Mouse (Mus musculus): ENCODE data around the gene Optc. TPM values are rescaled to one million over a fixed set of nuclear protein-coding genes. Genes with fewer than 3 reads are reported as not detected.
A peak's percentile ranks its signal among the peaks of the same experiment; 100 is the strongest.

Optc gene
- polyA plus RNA-seq, 1 experiment from 2014 or later, result 0.14 TPM

DNA sequence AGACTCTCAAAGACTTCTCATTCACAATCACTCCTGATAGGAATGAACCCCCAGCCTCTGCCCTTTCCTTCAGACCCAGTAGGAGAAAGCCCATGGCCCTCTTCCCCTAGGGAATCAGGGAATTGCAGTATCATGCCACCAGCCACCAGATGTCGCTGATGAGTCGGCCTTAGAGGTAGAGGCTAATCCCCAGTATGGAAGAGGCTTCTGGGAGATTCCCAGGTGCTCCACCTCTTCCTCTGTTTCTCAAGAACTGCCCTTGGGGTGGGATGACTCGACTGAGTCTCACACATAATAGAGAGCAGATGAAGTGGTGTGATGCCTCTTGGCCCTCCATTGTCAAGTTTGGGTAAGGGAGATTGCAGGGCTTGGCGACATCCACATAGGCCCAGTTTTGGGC lies 3.7 kb upstream of the Optc start:
- ATAC-seq (ENCODE audit: low read depth), result no peak
- H3K4me1 ChIP-seq (ENCODE audit: control insufficient read depth, low read depth, low read length), result peaks cover 16% of the 10 kb centered on the region
- no peaks in the 10 kb centered on the region for H3K9me3 ChIP-seq (replicated peaks; ENCODE audit: control insufficient read depth, low read length)
- no peak overlapping the region for H3K9ac ChIP-seq (ENCODE audit: low read depth, low read length)
- 24% methylated on average over 4 of the region's 4 CpGs for WGBS (ENCODE audit: insufficient replicate concordance)
- peaks cover 41% of the 10 kb centered on the region for H3K27me3 ChIP-seq (ENCODE audit: control insufficient read depth, insufficient read depth, low read depth, low read length)
- H3K4me2 ChIP-seq (ENCODE audit: low read depth, low read length), result no peak overlapping the region
- H3K36me3 ChIP-seq (ENCODE audit: control insufficient read depth, insufficient read depth), result no peaks in the 10 kb centered on the region
- no peak overlapping the region for H3K27ac ChIP-seq (ENCODE audit: low read length)
- H3K4me3 ChIP-seq (ENCODE audit: low read depth, low read length), result no peak overlapping the region

DNA sequence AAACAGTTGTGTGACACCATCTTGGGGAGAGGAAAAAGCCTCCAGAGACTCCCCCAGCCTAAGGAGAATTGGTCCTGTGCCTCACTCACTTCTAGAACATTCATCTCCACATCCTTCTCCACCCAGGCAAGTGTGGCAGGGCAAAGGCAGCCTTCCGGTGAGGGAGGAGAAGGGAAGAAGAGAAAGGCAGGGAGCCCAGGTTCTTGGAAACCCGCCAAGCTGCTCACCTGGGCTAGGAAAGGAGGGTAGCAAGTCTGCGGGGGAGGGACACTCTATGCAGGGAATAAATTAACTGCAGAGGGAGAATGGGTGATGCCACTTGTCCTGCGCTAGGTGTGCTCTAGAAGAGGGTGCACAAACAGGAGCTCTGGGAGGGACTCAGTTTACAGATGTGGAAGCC lies 3.2 kb upstream of the Optc start:
- no peaks in the 10 kb centered on the region for H3K36me3 ChIP-seq (ENCODE audit: control insufficient read depth, insufficient read depth)
- no peak for ATAC-seq (ENCODE audit: low read depth)
- peaks cover 41% of the 10 kb centered on the region for H3K27me3 ChIP-seq (ENCODE audit: control insufficient read depth, insufficient read depth, low read depth, low read length)
- no peak overlapping the region for H3K4me2 ChIP-seq (ENCODE audit: low read depth, low read length)
- WGBS (ENCODE audit: insufficient replicate concordance), result 66% methylated on average over 4 of the region's 4 CpGs
- H3K4me3 ChIP-seq (ENCODE audit: low read depth, low read length), result no peak overlapping the region
- no peaks in the 10 kb centered on the region for H3K9me3 ChIP-seq (replicated peaks; ENCODE audit: control insufficient read depth, low read length)
- H3K27ac ChIP-seq (ENCODE audit: low read length), result no peak overlapping the region
- H3K9ac ChIP-seq (ENCODE audit: low read depth, low read length), result no peak overlapping the region
- peaks cover 16% of the 10 kb centered on the region for H3K4me1 ChIP-seq (ENCODE audit: control insufficient read depth, low read depth, low read length)

DNA sequence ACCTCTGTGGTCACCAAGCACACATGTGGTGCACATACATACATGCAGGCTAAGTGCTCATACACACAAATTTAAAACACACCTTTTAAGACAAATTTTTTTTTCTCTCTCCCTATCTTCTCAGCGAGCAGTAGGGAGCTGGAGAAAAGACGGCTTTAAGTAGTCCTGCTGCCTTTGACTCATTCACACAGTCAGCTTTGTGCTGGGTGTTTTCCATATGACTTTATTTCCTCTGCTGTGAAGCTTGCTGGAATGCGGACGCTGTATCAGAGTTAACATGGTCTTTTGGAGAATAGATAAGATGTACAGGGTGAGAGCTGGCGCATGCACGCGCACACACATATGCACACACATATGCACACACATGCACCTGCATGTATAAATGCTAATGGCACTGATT lies 2.3 kb upstream of the Optc start:
- H3K4me1 ChIP-seq (ENCODE audit: control insufficient read depth, low read depth, low read length), result peaks cover 16% of the 10 kb centered on the region
- H3K9me3 ChIP-seq (replicated peaks; ENCODE audit: control insufficient read depth, low read length), result no peaks in the 10 kb centered on the region
- no peak for ATAC-seq (ENCODE audit: low read depth)
- H3K9ac ChIP-seq (ENCODE audit: low read depth, low read length), result no peak overlapping the region
- no peak overlapping the region for H3K4me2 ChIP-seq (ENCODE audit: low read depth, low read length)
- H3K4me3 ChIP-seq (ENCODE audit: low read depth, low read length), result no peak overlapping the region
- H3K36me3 ChIP-seq (ENCODE audit: control insufficient read depth, insufficient read depth), result no peaks in the 10 kb centered on the region
- 73% methylated on average over 7 of the region's 7 CpGs for WGBS (ENCODE audit: insufficient replicate concordance)
- H3K27me3 ChIP-seq (ENCODE audit: control insufficient read depth, insufficient read depth, low read depth, low read length), result peaks cover 44% of the 10 kb centered on the region
- no peak overlapping the region for H3K27ac ChIP-seq (ENCODE audit: low read length)

DNA sequence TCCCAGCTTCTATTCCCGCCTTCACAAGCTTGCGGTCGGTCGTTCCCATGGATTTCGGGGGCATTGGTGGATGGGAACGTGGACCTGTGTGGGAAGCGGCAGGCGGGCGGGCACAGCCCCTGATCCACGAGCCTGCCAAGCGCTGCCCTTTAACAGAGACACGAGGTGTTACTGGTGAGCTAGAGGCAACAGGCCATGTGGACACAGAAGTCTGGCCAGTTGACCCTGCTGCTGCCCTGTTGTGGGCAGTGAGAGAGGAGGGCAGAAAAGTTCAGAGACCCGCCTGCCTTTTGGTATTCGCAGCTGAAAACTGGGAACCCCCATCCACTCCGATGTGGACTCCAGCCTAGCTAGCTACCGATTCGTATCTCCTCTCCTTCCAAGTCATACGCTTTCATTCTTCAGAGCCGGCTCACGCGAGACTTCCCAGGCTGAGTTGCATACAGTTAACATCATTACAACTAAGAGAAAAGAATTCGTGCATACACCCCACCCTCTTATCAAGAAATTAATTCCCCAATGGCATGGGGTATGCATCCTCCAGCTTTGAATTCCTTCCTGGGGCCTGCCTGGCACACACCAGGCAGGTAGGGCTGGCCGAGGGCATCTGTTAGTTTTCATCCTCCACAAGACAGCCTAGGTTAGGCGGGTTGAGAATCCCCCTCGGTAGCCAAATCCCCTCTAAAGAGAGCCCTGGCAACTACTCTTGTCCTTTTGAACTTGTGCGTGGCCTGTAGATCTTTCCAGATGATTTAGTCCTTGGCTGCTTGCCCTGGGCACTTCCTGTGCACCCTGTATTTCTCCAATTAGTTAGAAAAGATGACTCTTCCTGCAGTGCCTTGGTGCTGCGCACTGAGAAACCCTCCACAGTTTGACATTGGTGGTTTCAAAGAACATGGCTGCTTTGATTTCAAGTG lies 1.1 kb upstream of the Optc start:
- Histone ChIP-seq H3K27me3 (ENCODE audit: control insufficient read depth, insufficient read depth, low read depth, low read length) (peaks cover 47% of the 10 kb centered on the region), H3K4me3 (ENCODE audit: low read depth, low read length) (peak overlapping the region; percentile 46), H3K27ac (ENCODE audit: low read length) (no peak overlapping the region), H3K9ac (ENCODE audit: low read depth, low read length) (peak overlapping the region; percentile 42; the same call in 1 of the 2 replicates), H3K4me1 (ENCODE audit: control insufficient read depth, low read depth, low read length) (peaks cover 16% of the 10 kb centered on the region), H3K36me3 (ENCODE audit: control insufficient read depth, insufficient read depth) (no peaks in the 10 kb centered on the region), H3K4me2 (ENCODE audit: low read depth, low read length) (peak overlapping the region; percentile 71), H3K9me3 (replicated peaks; ENCODE audit: control insufficient read depth, low read length) (no peaks in the 10 kb centered on the region)
- 17% methylated on average over 27 of the region's 27 CpGs for WGBS (ENCODE audit: insufficient replicate concordance)
- ATAC-seq (ENCODE audit: low read depth), result peak; percentile 58

DNA sequence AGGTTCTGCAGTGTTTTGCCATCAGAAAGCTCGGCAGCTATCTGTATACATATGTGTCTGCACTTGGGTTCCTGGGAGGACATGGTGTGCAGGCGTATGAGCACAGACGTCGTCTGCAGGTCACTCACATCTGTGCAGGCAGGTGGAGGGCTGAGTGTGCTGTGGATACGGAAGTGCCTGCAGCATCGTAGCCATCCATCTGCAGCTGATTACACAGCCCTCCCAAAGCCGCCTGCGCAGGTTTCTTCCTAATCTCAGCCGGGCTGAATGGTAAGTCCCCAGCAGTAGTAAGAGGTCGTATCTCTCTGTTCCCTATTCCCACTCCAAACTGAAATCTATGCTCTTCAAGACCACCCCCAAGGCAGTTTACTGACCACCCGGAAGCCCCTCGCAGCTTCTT lies 1.4 kb downstream of the Optc start:
- WGBS (ENCODE audit: insufficient replicate concordance), result 53% methylated on average over 12 of the region's 12 CpGs
- Histone ChIP-seq H3K9ac (ENCODE audit: low read depth, low read length) (no peak overlapping the region), H3K27me3 (ENCODE audit: control insufficient read depth, insufficient read depth, low read depth, low read length) (peaks cover 47% of the 10 kb centered on the region)

DNA sequence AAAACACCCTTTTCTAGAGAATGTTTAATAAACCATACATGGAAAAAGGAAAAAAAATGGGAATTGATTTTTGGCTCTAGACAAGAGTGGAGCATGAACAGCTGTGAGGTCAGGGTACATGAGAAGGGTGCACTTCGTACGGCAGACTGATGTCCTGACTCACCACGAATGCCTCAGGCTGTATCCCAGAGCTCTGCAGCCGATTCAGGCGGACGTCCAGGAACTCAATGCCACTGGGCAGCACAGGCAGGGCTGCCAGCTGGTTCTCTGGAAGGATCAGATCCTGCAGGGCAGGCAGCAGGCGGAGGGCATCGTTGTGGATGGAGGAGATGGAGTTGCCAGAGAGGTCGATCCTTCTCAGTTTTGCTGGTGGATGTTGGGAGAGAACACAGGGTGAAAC lies 7.0 kb downstream of the Optc start:
- no peaks in the 10 kb centered on the region for H3K36me3 ChIP-seq (ENCODE audit: control insufficient read depth, insufficient read depth)
- no peak overlapping the region for H3K9ac ChIP-seq (ENCODE audit: low read depth, low read length)
- WGBS (ENCODE audit: insufficient replicate concordance), result 77% methylated on average over 9 of the region's 9 CpGs
- no peak overlapping the region for H3K4me3 ChIP-seq (ENCODE audit: low read depth, low read length)
- peaks cover 22% of the 10 kb centered on the region for H3K4me1 ChIP-seq (ENCODE audit: control insufficient read depth, low read depth, low read length)
- no peaks in the 10 kb centered on the region for H3K9me3 ChIP-seq (replicated peaks; ENCODE audit: control insufficient read depth, low read length)
- no peak for ATAC-seq (ENCODE audit: low read depth)
- no peak overlapping the region for H3K27ac ChIP-seq (ENCODE audit: low read length)
- H3K27me3 ChIP-seq (ENCODE audit: control insufficient read depth, insufficient read depth, low read depth, low read length), result peaks cover 6% of the 10 kb centered on the region
- no peak overlapping the region for H3K4me2 ChIP-seq (ENCODE audit: low read depth, low read length)

More for the DNA sequence above, 1.4 kb downstream of the Optc start:
- no peak overlapping the region for H3K4me2 ChIP-seq (ENCODE audit: low read depth, low read length)
- H3K36me3 ChIP-seq (ENCODE audit: control insufficient read depth, insufficient read depth), result no peaks in the 10 kb centered on the region
- peaks cover 16% of the 10 kb centered on the region for H3K4me1 ChIP-seq (ENCODE audit: control insufficient read depth, low read depth, low read length)
- no peak overlapping the region for H3K27ac ChIP-seq (ENCODE audit: low read length)
- no peak for ATAC-seq (ENCODE audit: low read depth)
- H3K9me3 ChIP-seq (replicated peaks; ENCODE audit: control insufficient read depth, low read length), result no peaks in the 10 kb centered on the region
- no peak overlapping the region for H3K4me3 ChIP-seq (ENCODE audit: low read depth, low read length)

DNA sequence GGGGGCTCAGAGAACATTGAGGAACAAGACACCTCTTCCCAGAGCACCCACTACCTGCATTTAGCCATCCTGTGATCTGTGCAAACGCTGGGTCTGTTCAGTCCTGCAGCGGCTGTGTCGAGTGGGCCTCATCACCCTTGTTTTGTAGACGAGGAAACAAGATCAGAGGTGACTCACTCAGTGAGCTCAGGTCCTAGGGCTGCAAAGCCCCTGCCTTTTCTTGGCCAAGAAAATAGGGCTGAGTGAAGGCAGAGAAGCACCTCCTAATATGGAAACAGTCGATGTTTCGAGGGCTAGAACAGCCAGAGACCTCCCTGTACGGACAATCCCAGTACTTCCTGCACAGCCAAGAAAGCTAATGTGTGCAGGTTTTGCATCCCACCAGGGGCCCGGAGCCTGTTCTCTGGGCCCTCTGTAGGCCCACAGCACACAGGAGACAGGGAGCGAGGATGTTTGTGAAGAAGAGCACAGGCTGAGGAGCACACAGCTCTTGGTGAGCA lies 8.7 kb downstream of the Optc start:
- no peak overlapping the region for H3K9ac ChIP-seq (ENCODE audit: low read depth, low read length)
- ATAC-seq (ENCODE audit: low read depth), result no peak
- 72% methylated on average over 9 of the region's 9 CpGs for WGBS (ENCODE audit: insufficient replicate concordance)
- no peaks in the 10 kb centered on the region for H3K36me3 ChIP-seq (ENCODE audit: control insufficient read depth, insufficient read depth)
- H3K9me3 ChIP-seq (replicated peaks; ENCODE audit: control insufficient read depth, low read length), result no peaks in the 10 kb centered on the region
- H3K4me1 ChIP-seq (ENCODE audit: control insufficient read depth, low read depth, low read length), result peaks cover 37% of the 10 kb centered on the region
- no peak overlapping the region for H3K27ac ChIP-seq (ENCODE audit: low read length)
- H3K27me3 ChIP-seq (ENCODE audit: control insufficient read depth, insufficient read depth, low read depth, low read length), result no peaks in the 10 kb centered on the region
- no peak overlapping the region for H3K4me2 ChIP-seq (ENCODE audit: low read depth, low read length)
- no peak overlapping the region for H3K4me3 ChIP-seq (ENCODE audit: low read depth, low read length)

DNA sequence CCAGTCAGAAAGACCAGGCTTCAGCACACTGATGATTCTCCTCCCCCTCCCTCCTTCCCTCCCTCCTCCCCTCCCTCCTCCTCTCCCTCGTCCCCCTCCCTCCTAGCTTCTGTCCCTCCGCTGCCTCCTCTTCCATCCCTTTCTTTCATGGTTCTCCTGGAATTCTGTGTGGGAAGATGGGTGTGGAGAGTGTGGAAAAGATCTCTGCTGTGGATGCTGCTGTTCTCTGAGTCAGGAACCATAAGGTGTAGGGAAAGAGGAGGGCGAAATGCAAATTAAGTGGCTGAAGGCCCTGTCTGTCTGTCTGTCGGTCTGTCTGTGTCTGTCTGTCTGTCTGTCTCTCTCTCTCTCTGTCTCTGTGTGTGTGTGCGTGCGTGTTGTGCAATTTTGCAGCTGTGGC lies 10.5 kb downstream of the Optc start:
- no peak overlapping the region for H3K9ac ChIP-seq (ENCODE audit: low read depth, low read length)
- H3K4me1 ChIP-seq (ENCODE audit: control insufficient read depth, low read depth, low read length), result peaks cover 51% of the 10 kb centered on the region
- H3K9me3 ChIP-seq (replicated peaks; ENCODE audit: control insufficient read depth, low read length), result no peaks in the 10 kb centered on the region
- H3K4me3 ChIP-seq (ENCODE audit: low read depth, low read length), result no peak overlapping the region
- WGBS (ENCODE audit: insufficient replicate concordance), result 71% methylated on average over 6 of the region's 6 CpGs
- no peaks in the 10 kb centered on the region for H3K27me3 ChIP-seq (ENCODE audit: control insufficient read depth, insufficient read depth, low read depth, low read length)
- H3K27ac ChIP-seq (ENCODE audit: low read length), result no peak overlapping the region
- no peak overlapping the region for H3K4me2 ChIP-seq (ENCODE audit: low read depth, low read length)
- no peak for ATAC-seq (ENCODE audit: low read depth)
- H3K36me3 ChIP-seq (ENCODE audit: control insufficient read depth, insufficient read depth), result no peaks in the 10 kb centered on the region

DNA sequence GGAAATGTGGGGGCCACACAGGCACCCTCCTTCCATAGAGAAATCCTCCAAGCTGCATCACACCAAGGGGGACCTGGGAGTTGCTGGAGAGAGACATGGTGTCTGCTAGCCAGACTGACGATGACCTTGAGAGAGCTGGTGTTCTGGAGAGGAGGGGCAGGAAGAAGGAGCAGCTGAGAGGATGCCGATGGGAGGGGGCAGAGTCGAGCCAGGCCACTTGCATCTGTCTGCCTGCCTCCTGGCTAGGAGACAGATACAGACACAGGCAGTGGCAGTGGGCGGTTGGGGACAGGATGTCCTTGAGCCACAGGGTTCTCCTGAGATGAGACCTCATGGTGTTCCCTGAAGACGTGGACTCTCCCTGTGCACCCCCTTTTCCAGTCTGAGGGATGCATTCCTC lies 16.3 kb downstream of the Optc start:
- H3K9me3 ChIP-seq (replicated peaks; ENCODE audit: control insufficient read depth, low read length), result no peaks in the 10 kb centered on the region
- no peaks in the 10 kb centered on the region for H3K27me3 ChIP-seq (ENCODE audit: control insufficient read depth, insufficient read depth, low read depth, low read length)
- no peaks in the 10 kb centered on the region for H3K36me3 ChIP-seq (ENCODE audit: control insufficient read depth, insufficient read depth)
- WGBS (ENCODE audit: insufficient replicate concordance), result 12% methylated on average over 5 of the region's 5 CpGs
- H3K4me1 ChIP-seq (ENCODE audit: control insufficient read depth, low read depth, low read length), result peaks cover 88% of the 10 kb centered on the region
- no peak overlapping the region for H3K27ac ChIP-seq (ENCODE audit: low read length)
- no peak for ATAC-seq (ENCODE audit: low read depth)
- H3K4me3 ChIP-seq (ENCODE audit: low read depth, low read length), result no peak overlapping the region
- no peak overlapping the region for H3K9ac ChIP-seq (ENCODE audit: low read depth, low read length)
- H3K4me2 ChIP-seq (ENCODE audit: low read depth, low read length), result no peak overlapping the region

Measured in liver, embryonic 16.5 days (tissue).